Mouse (Mus musculus) MEL-GATA-1-ER (cell line): ENCODE results near the gene Gm6710.
"Not testable (repeated sequence)": the region's sequence is repeated elsewhere in the genome, so short reads cannot be mapped to it uniquely, and the experiment has no call there.

Experiments
- DNase-seq: peaks from one replicate; pipeline ENCODE4 v3.0.0-alpha.2; 2012; ENCODE audit warnings: low read depth; ENCODE audit errors: extremely low read depth

Gene Gm6710

DNA sequence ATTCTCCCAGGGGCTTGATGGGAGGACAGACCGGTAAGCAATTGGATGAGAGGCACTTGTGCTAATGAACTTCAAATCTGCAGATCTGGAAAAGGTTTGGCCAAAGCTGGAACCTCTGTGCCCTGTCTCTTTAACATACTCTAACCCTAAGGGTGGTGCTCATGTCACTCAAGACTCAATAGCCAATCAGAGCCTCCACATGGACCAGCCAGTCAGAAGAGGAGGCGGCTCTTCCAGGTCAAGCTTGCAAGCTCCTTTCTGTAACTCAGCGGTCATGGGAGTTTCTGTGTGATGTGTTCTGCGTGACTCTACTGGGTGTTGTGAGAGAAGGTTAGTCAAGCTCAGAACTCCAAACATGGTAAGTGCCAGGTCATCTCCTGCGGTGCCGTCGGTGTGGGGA lies at the start of gene Gm6710:
Gene Gm6710, plus strand, starts transcription at position 196 of the 400 bp plus-strand sequence.
- DNase-seq, result not testable (repeated sequence)
